Mouse (Mus musculus) C2C12 (cell line): ENCODE results near the gene Stk11.

Experiments used
- CEBPB ChIP-seq: IDR thresholded peaks from one replicate; pipeline ENCODE4 v1.6.1; 2011; ENCODE audit warnings: low read depth, mild to moderate bottlenecking, control low read depth, moderate library complexity
- CTCF ChIP-seq: IDR thresholded peaks from one replicate; pipeline ENCODE4 v1.5.1; 2011; ENCODE audit not compliant: control insufficient read depth, insufficient read depth, insufficient read length

DNA sequence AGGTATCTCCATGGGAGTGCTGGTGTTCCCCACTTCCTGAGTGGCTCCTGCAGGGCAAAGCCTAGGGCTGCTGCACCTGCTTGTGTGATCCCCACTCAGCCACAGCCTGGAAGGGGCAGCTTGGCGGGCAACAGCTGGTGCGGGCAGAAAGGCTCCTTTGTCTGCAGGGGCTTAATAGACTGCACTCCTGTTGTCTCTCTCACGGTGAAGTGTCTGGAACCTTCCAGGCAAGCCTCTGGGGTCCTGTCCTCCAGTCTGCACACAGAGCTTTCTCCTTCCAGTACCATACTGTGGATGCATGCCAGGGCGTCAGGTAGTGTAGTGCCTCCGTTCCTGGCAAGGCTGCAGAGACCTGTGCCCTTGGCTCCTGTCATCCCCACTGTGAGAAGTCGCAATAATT is 2.9 kb downstream of the Stk11 start:
- TF ChIP-seq CEBPB, result no peak
- no peak for TF ChIP-seq CTCF
